Mouse (Mus musculus) CH12.LX (cell line): ENCODE data around the gene Cox6b2. TPM values are rescaled to one million over a fixed set of nuclear protein-coding genes. Genes with fewer than 3 reads are reported as not detected.

Experiments
- DNase-seq: peaks from one replicate; pipeline ENCODE4 v3.0.0-alpha.2; 2013; ENCODE audit errors: extremely low read depth
- H3K27ac ChIP-seq: 2 replicates; pipeline ENCODE4 v1.5.1; 2012; ENCODE audit warnings: low read depth, mild to moderate bottlenecking, control low read depth, moderate library complexity; ENCODE audit not compliant: insufficient read depth
- H3K27me3 ChIP-seq: replicated peaks from 2 replicates; pipeline ENCODE3; 2012; ENCODE audit warnings: inconsistent platforms
- H3K36me3 ChIP-seq, 2 experiments: replicated peaks in 1 of 2; 2 replicates each; pipeline versions ENCODE3 to v1.6.1; 2012; ENCODE audit warnings: inconsistent platforms in 1 of 2, low read length in 1 of 2, mild to moderate bottlenecking in 1 of 2, mixed read lengths in 1 of 2, moderate library complexity in 1 of 2; ENCODE audit not compliant: control insufficient read depth in 1 of 2, insufficient read depth in 1 of 2
- H3K4me1 ChIP-seq, 2 experiments: 2 replicates each; pipeline ENCODE4 v1.6.1; 2012; ENCODE audit warnings: inconsistent platforms in 1 of 2, moderate library complexity in 1 of 2; ENCODE audit not compliant: insufficient read depth in 2 of 2, control insufficient read depth in 1 of 2
- H3K4me2 ChIP-seq: 2 replicates; pipeline ENCODE4 v1.6.1; 2012; ENCODE audit warnings: low read depth, mild to moderate bottlenecking, control low read depth; ENCODE audit not compliant: poor library complexity, insufficient read depth, severe bottlenecking
- H3K4me3 ChIP-seq, 3 experiments: fragments of 150-350 bp in 1 of 3; sonication (generic) in 1 of 3; replicated peaks in 1 of 3; 2 replicates each; pipeline versions ENCODE3 to v1.5.1; 2011 to 2012; ENCODE audit warnings: low read depth in 2 of 3, low read length in 2 of 3, mild to moderate bottlenecking in 2 of 3, moderate library complexity in 2 of 3, control low read depth in 1 of 3, improper control_type of control experiment in 1 of 3, inconsistent platforms in 1 of 3, mixed read lengths in 1 of 3; ENCODE audit not compliant: poor library complexity in 1 of 3
- H3K79me2 ChIP-seq: replicated peaks from 2 replicates; pipeline ENCODE4 v1.6.1; 2012; ENCODE audit warnings: mild to moderate bottlenecking, moderate library complexity; ENCODE audit not compliant: control insufficient read depth, poor library complexity, insufficient read depth, severe bottlenecking; ENCODE audit errors: extremely low read depth
- H3K9ac ChIP-seq: 2 replicates; pipeline ENCODE4 v1.6.1; 2012; ENCODE audit warnings: low read depth, mild to moderate bottlenecking, control low read depth, moderate library complexity; ENCODE audit not compliant: insufficient read depth
- H3K9me3 ChIP-seq: replicated peaks from 2 replicates; pipeline ENCODE3; 2012; ENCODE audit warnings: low read length, inconsistent platforms, mixed read lengths
- BHLHE40 ChIP-seq: IDR thresholded peaks from 2 replicates; pipeline ENCODE4 v1.6.1; 2011; ENCODE audit warnings: mild to moderate bottlenecking, low read depth, low read length, improper control_type of control experiment
- CHD2 ChIP-seq: IDR thresholded peaks from 2 replicates; pipeline ENCODE4 v1.6.1; 2011; ENCODE audit warnings: low read length, improper control_type of control experiment
- E2F4 ChIP-seq: IDR thresholded peaks from 2 replicates; pipeline ENCODE4 v1.6.1; 2011; ENCODE audit warnings: low read depth, low read length, improper control_type of control experiment; ENCODE audit not compliant: insufficient replicate concordance
- ELF1 ChIP-seq: IDR thresholded peaks from 2 replicates; pipeline ENCODE4 v1.6.1; 2014; ENCODE audit warnings: low read depth, mild to moderate bottlenecking, inconsistent platforms, low read length, improper control_type of control experiment
- EP300 ChIP-seq: IDR thresholded peaks from 2 replicates; pipeline ENCODE4 v1.6.1; 2011; ENCODE audit warnings: low read length, improper control_type of control experiment
- ETS1 ChIP-seq: conservative IDR thresholded peaks from 2 replicates; pipeline ENCODE4 v1.6.1; 2012; ENCODE audit warnings: low read depth, mild to moderate bottlenecking, inconsistent platforms, low read length, improper control_type of control experiment, moderate library complexity
- GABPA ChIP-seq: IDR thresholded peaks from 2 replicates; pipeline ENCODE4 v1.6.1; 2012; ENCODE audit warnings: low read depth, low read length, improper control_type of control experiment, inconsistent platforms; ENCODE audit not compliant: insufficient replicate concordance
- HCFC1 ChIP-seq: IDR thresholded peaks from 2 replicates; pipeline ENCODE4 v1.6.1; 2012; ENCODE audit warnings: low read depth, mild to moderate bottlenecking, inconsistent platforms, low read length, improper control_type of control experiment
- JUN ChIP-seq: IDR thresholded peaks from 2 replicates; pipeline ENCODE4 v1.6.1; 2011; ENCODE audit warnings: low read depth, mild to moderate bottlenecking, low read length, improper control_type of control experiment, moderate library complexity; ENCODE audit not compliant: insufficient read depth
- JUND ChIP-seq: conservative IDR thresholded peaks from 2 replicates; pipeline ENCODE4 v1.6.1; 2011; ENCODE audit warnings: low read depth, low read length, improper control_type of control experiment
- KAT2A ChIP-seq: IDR thresholded peaks from 2 replicates; pipeline ENCODE4 v1.6.1; 2012; ENCODE audit warnings: low read length, improper control_type of control experiment, inconsistent platforms; ENCODE audit not compliant: insufficient replicate concordance
- MAFK ChIP-seq: IDR thresholded peaks from 2 replicates; pipeline ENCODE4 v1.6.1; 2011; ENCODE audit warnings: low read length, improper control_type of control experiment; ENCODE audit not compliant: insufficient replicate concordance
- MAX ChIP-seq: IDR thresholded peaks from 2 replicates; pipeline ENCODE4 v1.6.1; 2011; ENCODE audit warnings: low read length, improper control_type of control experiment
- MYC ChIP-seq: IDR thresholded peaks from 2 replicates; pipeline ENCODE4 v1.6.1; 2011; ENCODE audit warnings: low read depth, mild to moderate bottlenecking, improper control_type of control experiment, low read length
- PAX5 ChIP-seq: IDR thresholded peaks from 2 replicates; pipeline ENCODE4 v1.6.1; 2012; ENCODE audit warnings: low read length, inconsistent platforms, mixed read lengths
- POLR2AphosphoS2 ChIP-seq: IDR thresholded peaks from 2 replicates; pipeline ENCODE4 v1.6.1; 2011; ENCODE audit warnings: low read depth, low read length, improper control_type of control experiment
- RAD21 ChIP-seq: IDR thresholded peaks from 2 replicates; pipeline ENCODE4 v1.6.1; 2011; ENCODE audit warnings: low read depth, mild to moderate bottlenecking, low read length, improper control_type of control experiment, moderate library complexity
- RCOR1 ChIP-seq: conservative IDR thresholded peaks from 2 replicates; pipeline ENCODE4 v1.6.1; 2012; ENCODE audit warnings: low read depth, mild to moderate bottlenecking, inconsistent platforms, low read length, improper control_type of control experiment
- SMC3 ChIP-seq: IDR thresholded peaks from 2 replicates; pipeline ENCODE4 v1.6.1; 2011; ENCODE audit warnings: low read depth, low read length, improper control_type of control experiment
- TCF12 ChIP-seq: IDR thresholded peaks from 2 replicates; pipeline ENCODE4 v1.6.1; 2014; ENCODE audit warnings: low read depth, mild to moderate bottlenecking, inconsistent platforms, low read length, improper control_type of control experiment
- UBTF ChIP-seq: IDR thresholded peaks from 2 replicates; pipeline ENCODE4 v1.6.1; 2012; ENCODE audit warnings: low read depth, mild to moderate bottlenecking, inconsistent platforms, low read length, improper control_type of control experiment, moderate library complexity
- USF2 ChIP-seq: conservative IDR thresholded peaks from 2 replicates; pipeline ENCODE4 v1.6.1; 2011; ENCODE audit warnings: low read depth, low read length, improper control_type of control experiment
- ZC3H11A ChIP-seq: IDR thresholded peaks from 2 replicates; pipeline ENCODE4 v1.6.1; 2012; ENCODE audit warnings: low read depth, mild to moderate bottlenecking, inconsistent platforms, low read length, improper control_type of control experiment
- ZKSCAN1 ChIP-seq: IDR thresholded peaks from 2 replicates; pipeline ENCODE4 v1.6.1; 2012; ENCODE audit warnings: low read depth, inconsistent platforms, low read length, improper control_type of control experiment, borderline replicate concordance
- ZMIZ1 ChIP-seq: IDR thresholded peaks from 2 replicates; pipeline ENCODE4 v1.6.1; 2012; ENCODE audit warnings: low read depth, mild to moderate bottlenecking, inconsistent platforms, low read length, improper control_type of control experiment
- dilution Hi-C: fragments of 300-500 bp; cut with MboI; formaldehyde crosslinking; loops from 2 replicates; pipeline ENCODE4 v1.14.3; 2020; ENCODE audit warnings: low sequenced_read_pairs; ENCODE audit not compliant: extremely low pct_unique_long_range_greater_than_20kb, extremely low pct_ligation_motif_present
- in situ Hi-C: fragments of 300-500 bp; cut with MboI; formaldehyde crosslinking; loops from 3 replicates; pipeline ENCODE4 v1.14.3; 2019; ENCODE audit warnings: low sequenced_read_pairs, low pct_ligation_motif_present, low pct_unique_long_range_greater_than_20kb, mixed read lengths
- polyA plus RNA-seq: library from polyadenylated mRNA; unstranded; fragments of >175 nt; gene quantifications from 2 replicates; pipeline ENCODE4 v1.2.1, GENCODE M21; 2012; ENCODE audit warnings: low read depth; ENCODE audit not compliant: insufficient read length
- total RNA-seq, 2 experiments: library from RNA; depleted of rRNA; stranded (reverse); fragments of 300-350 nt in 1 of 2; fragments of >200 nt in 1 of 2; gene quantifications; 2 replicates each; pipeline ENCODE4 v1.2.3; 2012 to 2014

Gene Cox6b2
- total and polyA plus RNA-seq, 3 experiments: not detected

- Histone ChIP-seq H3K9ac (no peak overlapping the region), H3K4me2 (no peak overlapping the region), H3K4me3 (no peak overlapping the region), H3K36me3 (peaks cover 4 to 22% of the 10 kb centered on the region in 2 experiments), H3K27ac (no peak overlapping the region), H3K27me3 (peaks cover 7% of the 10 kb centered on the region), H3K79me2 (no peaks in the 10 kb centered on the region), H3K4me1 (peaks cover 9 to 30% of the 10 kb centered on the region in 2 experiments), H3K9me3 (no peaks in the 10 kb centered on the region)
- dilution Hi-C loops: no loop called here
- in situ Hi-C loops: loop anchor here (5.0 to 10.0 kb wide), 3 partner anchors 35 to 157 kb away; no protein-coding TSS in a partner anchor
- DNase-seq: no peak
- no peak for TF ChIP-seq ZC3H11A
- no peak for TF ChIP-seq MAX
- TF ChIP-seq CHD2: no peak
- TF ChIP-seq JUND: no peak
- TF ChIP-seq E2F4: no peak
- no peak for TF ChIP-seq RAD21
- TF ChIP-seq ZMIZ1: no peak
- no peak for TF ChIP-seq HCFC1
- no peak for TF ChIP-seq GABPA
Observed at GRCm38 (mm10) chr7:4782130-4782529, 29.2 kb upstream of the Cox6b2 start.

- in situ Hi-C loops (loop anchor here (5.0 to 10.0 kb wide), 3 partner anchors 33 to 155 kb away; no protein-coding TSS in a partner anchor), dilution Hi-C loops (no loop called here)
- Histone ChIP-seq H3K27ac (no peak overlapping the region), H3K4me3 (no peak overlapping the region), H3K36me3 (peaks cover 2 to 17% of the 10 kb centered on the region in 2 experiments), H3K27me3 (peaks cover 23% of the 10 kb centered on the region), H3K79me2 (no peaks in the 10 kb centered on the region), H3K4me1 (peaks cover 9 to 29% of the 10 kb centered on the region in 2 experiments), H3K9ac (no peak overlapping the region), H3K4me2 (no peak overlapping the region), H3K9me3 (no peaks in the 10 kb centered on the region)
- TF ChIP-seq POLR2AphosphoS2 (no peak), PAX5 (no peak), MAX (no peak), JUND (no peak), ETS1 (no peak; the same call in 1 of the 2 replicates), UBTF (no peak), MAFK (no peak), E2F4 (no peak), RCOR1 (no peak), EP300 (no peak), TCF12 (no peak), JUN (no peak), RAD21 (no peak), MYC (no peak), KAT2A (no peak), SMC3 (no peak), ELF1 (no peak), BHLHE40 (no peak), ZKSCAN1 (no peak), USF2 (no peak)
- DNase-seq: no peak
Observed at GRCm38 (mm10) chr7:4779921-4780320, 27.0 kb upstream of the Cox6b2 start.
